Mouse (Mus musculus) erythroblast, embryonic 14.5 days (primary cell): ENCODE results near the gene Slc44a3.

Experiments
- GATA1 ChIP-seq: IDR thresholded peaks from 2 replicates; pipeline ENCODE4 v1.6.1; 2012; ENCODE audit warnings: low read length, inconsistent platforms, mixed read lengths
- TAL1 ChIP-seq: IDR thresholded peaks from 3 replicates; pipeline ENCODE4 v1.6.1; 2012; ENCODE audit warnings: low read length, inconsistent platforms, mixed read lengths

DNA sequence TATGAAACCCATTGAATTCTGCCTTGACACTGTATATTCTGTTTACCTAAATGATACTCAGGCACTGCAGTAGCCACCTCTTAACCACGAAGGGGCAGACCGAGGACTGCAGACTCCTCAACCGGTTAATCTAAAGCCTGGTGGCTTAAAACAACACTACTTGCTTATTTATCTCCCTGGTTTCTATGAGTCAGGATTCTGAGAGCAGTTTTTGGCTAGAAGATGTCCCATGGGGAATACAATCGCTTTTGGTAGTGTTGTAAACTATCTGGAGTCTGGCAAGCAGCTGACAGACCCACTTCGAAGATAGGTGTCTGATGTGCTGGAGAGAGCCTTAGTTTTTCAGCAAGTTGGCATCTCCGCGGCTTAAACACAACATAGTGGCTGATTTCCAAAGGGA is 41.7 kb upstream of the Slc44a3 start:
- no peak for TF ChIP-seq GATA1
- TF ChIP-seq TAL1: no peak
